Mouse (Mus musculus) E14TG2a.4 (cell line): Measurements from ENCODE around the gene Fermt3.
A peak's percentile ranks its signal among the peaks of the same experiment; 100 is the strongest.

Experiments
- CTCF ChIP-seq: conservative IDR thresholded peaks from 2 replicates; pipeline ENCODE4 v1.5.1; 2014; ENCODE audit warnings: low read length
- NANOG ChIP-seq: IDR thresholded peaks from 2 replicates; pipeline ENCODE4 v1.6.1; 2014; ENCODE audit warnings: borderline replicate concordance, low read length, mixed read lengths
- POU5F1 ChIP-seq: IDR thresholded peaks from 2 replicates; pipeline ENCODE4 v1.6.1; 2014; ENCODE audit warnings: low read length, borderline replicate concordance

- TF ChIP-seq CTCF (peak; percentile 30), NANOG (peak; percentile 33; the same call in 1 of the 2 replicates), POU5F1 (no peak)
Observed at GRCm38 (mm10) chr19:7057722-7058207, 38.5 kb upstream of the Fermt3 start.
